Mouse (Mus musculus): Measurements from ENCODE around the gene Gm20388.

The Gm20388 gene

DNA sequence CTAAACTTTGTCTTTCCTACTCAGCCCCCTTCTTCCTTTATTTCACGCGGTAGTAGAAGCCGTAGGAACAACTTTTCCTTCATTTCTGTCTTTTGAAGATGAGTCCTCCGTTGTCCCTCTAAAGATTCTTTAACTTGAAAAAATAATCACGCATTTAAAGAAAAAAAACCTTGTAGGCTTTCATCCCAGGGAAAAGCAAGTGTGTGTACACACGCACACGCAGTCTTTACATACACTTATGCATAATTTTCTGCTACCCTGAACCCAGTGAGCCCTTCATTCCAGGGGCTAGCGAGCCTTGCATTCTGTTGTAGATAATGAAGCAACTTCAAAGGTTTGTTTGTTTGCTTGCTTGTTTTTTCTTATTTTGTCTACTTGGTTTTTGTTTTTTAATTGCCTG is 1177.6 kb downstream of the Gm20388 start:
- DNase-seq (ENCODE audit: extremely low spot score): no peak

DNA sequence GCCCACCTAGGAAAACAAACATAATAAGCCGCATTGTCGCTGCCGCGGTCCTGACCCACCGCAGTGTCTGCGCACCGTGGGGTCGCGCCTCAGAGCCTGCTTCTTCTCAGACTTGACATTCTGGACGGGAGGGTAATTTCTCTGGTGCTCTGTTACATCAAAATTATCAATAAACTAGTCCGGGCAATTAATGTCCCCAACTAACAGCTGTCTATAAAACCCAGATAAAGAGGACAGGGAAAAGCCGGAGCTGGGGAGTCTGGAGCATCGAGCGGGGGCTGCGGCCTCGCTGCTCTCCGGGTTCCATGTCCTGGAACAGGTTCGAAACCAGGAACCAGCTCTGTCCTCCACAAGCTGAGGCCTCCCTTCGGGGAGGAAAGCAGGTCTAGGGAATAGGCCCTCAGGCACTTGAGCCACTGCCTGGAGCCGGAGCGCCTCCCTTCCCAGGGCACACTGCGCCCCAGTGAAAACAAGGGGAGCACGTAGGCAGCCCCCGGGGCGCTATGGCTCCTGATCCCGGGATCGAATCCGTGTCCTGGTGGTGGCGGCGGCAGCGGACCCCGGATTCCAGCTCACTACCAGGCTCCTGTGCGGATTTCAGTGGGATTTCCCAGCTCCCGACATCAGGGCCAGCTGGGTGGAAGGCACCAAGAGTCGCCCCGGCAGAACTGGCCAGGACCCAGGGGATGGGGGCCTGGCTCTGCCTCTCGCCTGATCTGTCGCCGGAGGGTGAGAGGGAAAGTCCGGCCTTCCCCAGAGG is 1178.4 kb downstream of the Gm20388 start:
- DNase-seq (ENCODE audit: extremely low spot score): no peak

DNA sequence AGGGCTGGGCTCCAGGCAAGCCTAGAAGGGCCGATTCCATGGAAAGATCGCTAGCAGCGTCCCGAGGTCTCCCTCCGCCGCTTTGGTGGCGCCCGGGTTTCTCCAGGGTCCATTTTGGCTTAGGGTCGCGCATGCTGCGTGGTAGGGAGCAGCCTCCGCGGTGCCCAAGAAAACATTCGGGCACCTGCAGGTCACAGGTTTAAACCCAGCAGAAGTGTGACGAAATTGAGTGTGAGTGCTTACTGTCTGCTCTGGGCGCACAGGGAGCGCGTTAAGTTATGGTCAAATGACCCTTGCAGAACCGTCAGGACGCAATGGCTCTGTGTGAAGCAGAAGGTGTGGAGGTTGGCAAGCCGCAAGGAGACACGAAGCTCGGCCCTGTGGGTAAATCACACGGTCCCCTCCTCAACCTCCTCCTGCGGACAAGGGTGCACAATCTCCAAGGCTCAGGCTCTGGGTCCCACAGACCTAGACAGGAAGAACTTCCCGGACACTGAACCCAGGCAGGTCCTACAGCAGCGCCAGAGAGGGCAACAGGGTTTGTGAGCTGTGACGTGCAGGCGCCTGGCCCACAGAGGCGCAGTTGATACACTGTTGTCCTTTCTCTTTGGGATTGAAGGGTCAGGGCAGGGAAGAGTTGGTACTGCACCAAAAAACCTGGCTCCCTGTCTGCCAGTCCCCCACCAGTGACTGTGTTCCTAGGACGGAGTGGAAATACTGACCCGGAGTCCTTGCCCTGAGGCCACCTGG is 1179.2 kb downstream of the Gm20388 start:
- DNase-seq (ENCODE audit: extremely low spot score): no peak

- DNase-seq (ENCODE audit: extremely low spot score): no peak
Measured at GRCm38 (mm10) chr8:121090716-121091115, 1180.1 kb downstream of the Gm20388 start.

DNA sequence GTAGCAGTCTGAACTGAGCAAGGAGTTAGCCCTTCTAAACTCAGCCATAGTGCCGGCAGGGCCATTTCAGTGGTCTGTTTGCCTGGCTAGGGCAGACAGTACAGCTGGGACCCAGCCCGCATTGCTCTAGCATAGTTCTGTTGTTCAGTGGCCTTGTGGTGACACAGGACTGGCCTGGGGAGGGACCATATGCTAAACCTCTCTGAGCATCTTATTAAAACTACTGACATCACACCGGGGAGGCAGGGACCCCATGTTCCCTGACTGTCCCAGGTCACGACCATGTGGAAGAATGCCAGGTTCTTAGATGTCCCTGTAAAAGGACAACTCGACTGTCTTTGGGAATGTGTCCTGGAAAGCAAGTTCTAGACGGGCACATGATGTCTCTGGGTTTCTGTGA is 1181.5 kb downstream of the Gm20388 start:
- no peak for DNase-seq (ENCODE audit: extremely low spot score)

- DNase-seq (ENCODE audit: extremely low spot score): peak; percentile 90
Measured at GRCm38 (mm10) chr8:121092627-121093026, 1182.0 kb downstream of the Gm20388 start.

GRCm38 (mm10) chr8:121093496-121093895 is 1182.9 kb downstream of the Gm20388 start:
- no peak for DNase-seq (ENCODE audit: extremely low spot score)

DNA sequence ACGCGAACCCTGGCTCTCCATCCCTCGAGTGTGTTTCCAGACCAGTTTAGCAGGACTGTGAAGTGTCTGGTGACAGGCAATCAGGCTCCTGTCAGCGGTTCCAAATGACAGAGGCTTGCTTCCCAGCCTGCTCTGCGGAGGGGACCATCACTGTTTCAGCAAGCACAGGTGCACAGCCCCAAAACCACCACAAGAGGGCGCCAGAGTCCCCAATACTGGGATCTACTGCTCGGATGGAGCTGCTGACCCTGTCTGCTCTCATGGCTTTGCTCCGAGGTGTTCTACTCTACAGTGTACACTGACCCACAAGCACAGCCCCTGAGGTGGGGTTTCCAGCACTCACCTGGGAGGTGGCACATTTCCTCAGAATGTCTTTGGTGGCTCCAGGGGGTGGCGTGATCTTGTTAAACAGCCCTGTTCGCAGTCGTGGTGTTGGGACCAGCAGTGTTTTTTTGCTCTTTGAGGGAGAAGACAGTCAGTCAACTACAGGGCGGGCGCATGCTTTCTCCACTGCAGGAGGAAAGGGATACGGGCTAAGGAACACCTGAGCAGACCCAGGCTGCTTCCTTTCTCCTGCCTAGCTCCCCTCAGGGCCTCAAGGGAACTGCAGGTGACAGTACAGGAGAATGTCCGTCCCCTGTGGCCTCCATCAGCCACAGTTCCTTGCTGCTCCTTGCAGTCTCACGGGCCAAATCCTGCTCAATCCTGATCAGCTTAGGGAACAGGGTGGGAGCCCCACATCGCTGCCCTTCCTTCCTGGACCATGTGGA is 1193.6 kb downstream of the Gm20388 start:
- peak; percentile 84 for DNase-seq (ENCODE audit: extremely low spot score)

DNA sequence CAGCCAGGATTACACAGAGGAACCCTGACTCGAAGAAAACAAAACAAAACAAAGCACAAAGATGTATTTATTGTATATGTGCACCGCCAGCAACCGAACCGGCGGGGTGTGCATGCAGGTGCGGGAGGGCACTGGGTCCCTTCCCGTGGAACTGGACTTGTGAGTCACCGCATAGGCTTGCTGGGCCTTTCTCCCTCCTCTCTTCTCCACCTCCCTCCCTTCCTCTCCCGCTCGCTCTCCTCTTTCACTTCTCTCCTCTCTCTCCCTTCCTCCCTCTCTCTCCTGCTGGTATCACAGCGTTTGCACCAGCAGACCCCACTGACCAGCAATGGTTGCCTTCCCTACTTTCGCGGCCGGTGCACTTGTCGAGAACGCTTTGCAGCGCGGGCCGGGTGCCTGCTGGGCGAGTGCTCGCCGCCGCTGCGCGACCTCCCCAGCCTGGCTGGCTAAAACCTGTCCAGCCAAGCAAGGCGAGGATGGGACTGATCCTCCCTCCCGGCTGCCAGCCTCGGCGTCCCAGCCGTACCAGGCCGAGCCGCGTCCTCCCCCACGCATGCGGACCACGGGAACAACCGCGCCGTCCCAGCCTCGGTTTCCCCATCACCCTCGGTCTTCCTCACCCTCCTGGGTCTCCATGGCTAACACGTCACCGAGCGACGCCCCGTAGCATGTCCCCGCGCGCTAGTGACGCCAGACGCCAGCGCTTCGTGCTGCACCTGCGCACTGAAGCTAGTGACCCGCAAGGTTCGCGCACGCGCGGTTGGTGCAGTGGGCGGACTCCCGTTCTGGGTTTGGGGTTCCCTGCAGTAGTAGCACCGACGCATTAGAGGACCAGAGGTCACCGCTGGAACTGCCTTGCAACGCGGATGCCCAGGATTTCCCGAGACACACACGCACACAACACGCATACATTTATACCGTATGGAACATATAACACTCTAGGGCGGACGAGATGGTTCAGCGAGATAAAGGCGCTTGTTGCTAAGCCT is 1197.3 kb downstream of the Gm20388 start, which contains the start of gene Mthfsd:
TSS of gene Mthfsd (minus strand) at position 725 of the 989 bp plus-strand sequence.
- peak; percentile 97 for DNase-seq (ENCODE audit: extremely low spot score)

- no peak for DNase-seq (ENCODE audit: extremely low spot score)
Measured at GRCm38 (mm10) chr8:121108657-121109056, 1198.0 kb downstream of the Gm20388 start.

DNA sequence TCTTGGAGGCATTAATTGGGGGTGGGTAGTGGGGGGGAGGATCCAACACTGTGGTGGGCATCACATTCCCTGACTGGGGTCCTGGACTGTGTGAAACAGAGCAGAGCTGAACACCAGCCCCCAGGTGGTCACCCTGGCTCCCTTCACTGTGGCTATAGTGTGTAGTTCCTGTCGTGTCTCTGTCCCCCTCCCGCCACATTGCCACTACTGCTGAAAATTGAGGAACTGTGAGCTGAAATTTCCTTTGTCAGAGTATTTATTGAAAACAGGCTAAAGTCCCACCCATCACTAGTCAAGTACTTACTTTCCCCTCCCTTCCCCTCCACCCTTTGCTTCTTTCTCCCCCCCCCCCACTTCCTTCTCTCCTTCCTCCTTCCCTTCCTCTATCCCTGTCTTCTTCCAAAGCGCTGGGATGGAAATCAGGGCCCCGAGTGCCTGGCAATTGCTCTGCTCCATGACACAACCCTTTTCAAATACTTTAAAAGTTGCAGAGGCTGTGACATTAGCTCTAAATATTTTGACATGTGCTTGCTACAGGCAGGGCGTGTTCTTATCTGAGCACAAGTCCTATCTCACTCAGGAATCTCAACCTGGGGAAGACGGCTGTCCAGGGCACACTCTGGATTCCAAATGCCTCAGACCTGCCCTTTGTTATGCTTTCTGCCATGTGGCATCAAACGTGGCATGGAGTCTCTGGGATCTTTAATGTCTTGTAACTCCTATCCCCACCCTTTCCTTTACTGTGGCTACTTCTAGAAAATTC is 1200.7 kb downstream of the Gm20388 start:
- no peak for DNase-seq (ENCODE audit: extremely low spot score)

DNA sequence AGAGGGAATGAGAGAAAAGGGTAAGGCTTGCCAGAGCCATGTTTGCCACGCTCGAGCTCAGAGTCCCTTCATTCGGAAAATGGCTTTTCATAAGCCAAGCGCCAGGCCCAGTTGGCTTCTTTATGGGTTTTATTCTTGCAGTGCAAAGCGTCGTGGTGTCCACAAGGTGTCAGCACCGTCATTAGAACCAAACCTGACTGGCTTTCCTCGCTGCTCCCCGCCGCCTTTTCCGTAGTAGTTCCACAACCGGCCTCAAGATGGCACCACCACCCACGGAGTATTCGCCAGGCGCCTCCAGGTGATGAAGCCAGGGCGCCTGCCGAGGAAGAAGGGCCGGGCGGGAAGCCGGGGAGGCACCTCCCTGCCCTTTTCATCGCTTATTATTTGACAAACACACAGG is 1202.6 kb downstream of the Gm20388 start:
- peak; percentile 99 for DNase-seq (ENCODE audit: extremely low spot score)

DNA sequence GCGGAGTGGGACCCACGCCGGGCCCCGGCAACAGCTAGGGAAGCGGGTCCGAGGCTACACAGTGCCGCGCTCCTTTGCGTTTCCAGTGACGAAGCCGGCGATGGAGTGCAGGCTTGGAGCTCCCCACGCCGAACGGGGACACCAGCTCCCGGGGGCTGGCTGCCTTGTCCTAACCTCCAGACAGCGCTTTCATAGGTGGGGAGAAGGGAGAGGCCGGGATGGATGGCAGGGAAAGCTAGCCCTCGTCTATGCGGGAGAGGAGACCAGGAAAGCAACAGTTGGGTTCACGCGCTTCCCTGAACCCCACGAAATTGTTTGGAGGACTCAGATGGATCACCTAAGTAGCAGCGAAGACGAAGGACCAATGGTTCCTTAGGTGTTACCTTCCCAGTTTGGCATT is 1204.5 kb downstream of the Gm20388 start:
- DNase-seq (ENCODE audit: extremely low spot score): peak; percentile 48

GRCm38 (mm10) chr8:121115948-121116347 is 1205.3 kb downstream of the Gm20388 start, which contains the start of gene Foxc2:
Foxc2 (plus strand) TSS chr8:121116171.
- peak; percentile 82 for DNase-seq (ENCODE audit: extremely low spot score)

DNA sequence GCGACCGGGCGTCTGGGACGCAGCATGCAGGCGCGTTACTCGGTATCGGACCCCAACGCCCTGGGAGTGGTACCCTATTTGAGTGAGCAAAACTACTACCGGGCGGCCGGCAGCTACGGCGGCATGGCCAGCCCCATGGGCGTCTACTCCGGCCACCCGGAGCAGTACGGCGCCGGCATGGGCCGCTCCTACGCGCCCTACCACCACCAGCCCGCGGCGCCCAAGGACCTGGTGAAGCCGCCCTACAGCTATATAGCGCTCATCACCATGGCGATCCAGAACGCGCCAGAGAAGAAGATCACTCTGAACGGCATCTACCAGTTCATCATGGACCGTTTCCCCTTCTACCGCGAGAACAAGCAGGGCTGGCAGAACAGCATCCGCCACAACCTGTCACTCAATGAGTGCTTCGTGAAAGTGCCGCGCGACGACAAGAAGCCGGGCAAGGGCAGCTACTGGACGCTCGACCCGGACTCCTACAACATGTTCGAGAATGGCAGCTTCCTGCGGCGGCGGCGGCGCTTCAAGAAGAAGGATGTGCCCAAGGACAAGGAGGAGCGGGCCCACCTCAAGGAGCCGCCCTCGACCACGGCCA is 1206.0 kb downstream of the Gm20388 start:
- peak; percentile 64 for DNase-seq (ENCODE audit: extremely low spot score)

DNA sequence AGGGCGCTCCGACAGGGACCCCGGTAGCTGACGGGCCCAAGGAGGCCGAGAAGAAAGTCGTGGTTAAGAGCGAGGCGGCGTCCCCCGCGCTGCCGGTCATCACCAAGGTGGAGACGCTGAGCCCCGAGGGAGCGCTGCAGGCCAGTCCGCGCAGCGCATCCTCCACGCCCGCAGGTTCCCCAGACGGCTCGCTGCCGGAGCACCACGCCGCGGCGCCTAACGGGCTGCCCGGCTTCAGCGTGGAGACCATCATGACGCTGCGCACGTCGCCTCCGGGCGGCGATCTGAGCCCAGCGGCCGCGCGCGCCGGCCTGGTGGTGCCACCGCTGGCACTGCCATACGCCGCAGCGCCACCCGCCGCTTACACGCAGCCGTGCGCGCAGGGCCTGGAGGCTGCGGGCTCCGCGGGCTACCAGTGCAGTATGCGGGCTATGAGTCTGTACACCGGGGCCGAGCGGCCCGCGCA is 1206.6 kb downstream of the Gm20388 start:
- peak; percentile 39 for DNase-seq (ENCODE audit: extremely low spot score)

GRCm38 (mm10) chr8:121117906-121118305 is 1207.3 kb downstream of the Gm20388 start:
- DNase-seq (ENCODE audit: extremely low spot score): peak; percentile 47

GRCm38 (mm10) chr8:121118634-121119420 is 1208.2 kb downstream of the Gm20388 start:
- DNase-seq (ENCODE audit: extremely low spot score): peak; percentile 48

Measured in embryo, embryonic 9.5 days (tissue).